Mouse (Mus musculus) mesoderm, embryonic 11.5 days (tissue): ENCODE results near the gene Tbr1.

ENCODE experiments used
- DNase-seq: peaks from one replicate; pipeline ENCODE4 v3.0.0-alpha.2; 2012; ENCODE audit warnings: low read depth, low spot score

The Tbr1 gene

GRCm38 (mm10) chr2:61811507-61812421 is 9.0 kb downstream of the Tbr1 start:
- DNase-seq, result peak; percentile 71

GRCm38 (mm10) chr2:61812536-61812935 is 9.8 kb downstream of the Tbr1 start:
- DNase-seq, result no peak

DNA sequence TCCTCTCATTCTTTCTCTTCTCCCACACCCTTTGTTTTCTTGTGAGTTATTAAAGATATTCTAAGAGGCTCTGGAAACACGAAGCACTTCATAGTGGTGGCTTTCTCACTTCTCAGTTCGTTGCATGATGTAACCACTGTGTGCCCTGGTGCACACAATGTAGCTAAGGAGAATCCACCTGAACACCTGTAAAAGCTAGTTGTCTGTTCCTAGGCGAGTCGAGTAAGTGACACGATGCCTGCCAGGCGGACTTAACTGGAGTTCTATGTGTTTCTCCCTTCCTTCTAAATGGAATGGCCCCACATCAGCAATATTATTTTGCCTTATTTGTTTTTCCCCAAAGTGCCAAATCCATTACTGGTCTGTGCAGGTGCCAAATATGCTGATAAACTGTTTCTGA is 10.4 kb downstream of the Tbr1 start:
- DNase-seq, result no peak

DNA sequence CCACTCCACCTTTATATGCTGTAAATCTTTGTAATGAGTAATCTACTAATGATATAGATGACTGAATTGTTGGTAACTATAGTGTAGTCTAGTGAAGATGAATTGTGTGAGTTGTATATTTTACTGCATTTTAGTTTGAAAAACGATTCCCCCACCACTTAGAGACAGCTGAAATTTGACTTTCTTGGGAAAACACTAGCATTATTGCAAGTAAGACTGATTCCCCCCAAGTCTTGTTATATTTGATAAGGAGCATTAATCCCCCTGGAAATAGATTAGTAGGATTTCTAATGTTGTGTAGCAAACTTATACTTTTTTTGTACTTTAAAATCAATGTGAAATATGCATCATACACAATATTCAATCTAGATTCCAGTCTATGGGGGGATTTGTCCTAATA is 10.8 kb downstream of the Tbr1 start:
- no peak for DNase-seq

DNA sequence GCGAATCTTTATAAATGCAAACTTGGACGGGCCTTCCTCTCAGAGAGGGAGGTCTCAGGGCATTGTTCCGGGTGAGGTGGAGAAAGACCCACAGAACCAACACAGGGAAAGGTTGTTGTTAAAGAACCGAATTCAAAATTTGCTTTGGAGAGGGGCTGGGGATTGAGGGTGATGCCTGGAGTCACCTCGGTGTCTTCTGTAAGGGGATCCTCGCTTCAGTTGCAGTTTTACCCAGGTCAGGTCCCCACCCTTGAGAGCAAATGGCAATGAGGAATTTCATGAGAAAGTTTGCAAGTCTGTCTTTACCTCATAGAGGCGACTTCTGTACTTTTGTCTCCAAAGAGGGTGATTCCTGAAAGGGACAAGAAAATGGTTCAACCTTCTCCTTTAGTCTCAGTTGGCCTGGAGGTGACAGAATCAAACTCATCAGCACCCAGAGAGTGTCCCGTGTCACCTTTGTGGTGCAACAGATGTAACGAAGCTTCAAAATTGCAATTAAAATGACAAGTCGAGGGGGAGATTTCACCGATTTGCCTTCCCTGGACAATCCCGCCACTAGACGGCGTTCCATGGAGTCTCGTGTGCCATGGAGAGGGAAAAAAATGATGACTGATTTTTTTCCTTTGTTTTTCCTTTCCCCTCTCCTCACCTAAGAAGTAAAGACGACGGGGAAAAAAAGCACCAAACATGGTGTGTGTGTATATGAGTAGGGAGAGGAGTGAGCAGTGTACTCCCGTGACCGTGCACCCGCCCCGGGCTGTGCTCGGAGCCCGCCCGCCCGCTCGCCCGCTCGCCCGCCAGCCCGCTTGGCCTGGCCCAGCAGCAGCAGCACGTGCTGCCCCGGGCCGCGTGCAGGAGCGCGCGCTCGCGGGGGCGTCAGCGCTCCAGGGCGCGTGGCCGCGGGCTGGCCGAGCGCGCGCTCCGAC is 12.1 kb downstream of the Tbr1 start:
- DNase-seq, result no peak

DNA sequence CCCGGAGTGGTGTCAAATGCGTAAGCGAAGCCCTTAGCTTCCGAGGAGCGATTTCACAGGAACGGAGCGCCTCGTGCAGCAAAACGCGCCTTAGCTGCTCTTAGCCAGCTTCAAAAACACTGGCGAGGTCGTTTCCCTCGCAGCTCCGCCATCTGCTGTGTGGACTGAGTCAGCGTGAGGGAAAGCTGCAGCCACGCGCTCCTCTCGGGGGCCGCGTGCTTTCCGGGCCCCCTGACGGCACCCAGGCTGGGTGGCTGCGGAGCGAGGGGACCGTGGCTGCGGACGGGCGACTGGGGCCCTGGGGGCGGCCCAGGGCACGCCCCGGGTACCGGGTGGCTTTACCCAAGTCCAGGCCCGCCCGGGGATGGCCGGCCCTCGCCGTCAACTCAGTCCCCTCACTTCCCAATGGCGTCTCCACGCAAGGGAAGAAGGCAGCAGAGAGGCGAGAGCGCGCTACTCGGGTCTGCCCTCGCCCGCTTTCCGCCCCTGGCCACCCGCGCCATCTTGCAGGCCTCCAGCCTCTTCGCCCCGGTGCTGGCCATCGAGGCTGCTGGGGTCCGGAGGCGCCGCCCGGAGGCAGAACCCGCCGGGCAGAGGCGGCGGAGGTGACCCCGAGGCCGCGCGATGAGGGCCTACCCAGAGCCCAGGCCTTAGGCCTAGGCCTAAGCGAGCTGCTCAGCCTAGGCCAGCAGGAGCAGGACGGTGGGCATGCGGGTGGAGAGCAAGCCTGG is 13.0 kb downstream of the Tbr1 start:
- peak; percentile 82 for DNase-seq

DNA sequence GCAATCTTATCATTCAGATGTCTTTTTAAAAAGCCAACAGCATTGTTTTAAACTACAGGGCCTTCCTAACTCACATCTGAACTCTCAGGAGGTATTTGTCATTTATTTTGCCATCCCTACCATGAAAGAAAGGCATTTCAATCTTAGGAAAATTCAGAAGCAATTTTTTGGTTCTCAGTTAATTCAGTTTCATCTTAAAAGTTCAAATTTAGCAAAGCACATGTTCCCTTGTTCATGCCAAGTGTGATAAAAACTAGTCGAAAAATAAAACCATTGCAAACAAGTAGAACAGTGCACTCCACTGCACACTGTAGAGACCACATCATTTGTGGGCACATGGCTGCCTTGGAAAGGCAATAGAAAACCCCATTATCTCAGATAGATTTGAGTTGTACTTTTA is 15.5 kb downstream of the Tbr1 start:
- DNase-seq, result no peak

GRCm38 (mm10) chr2:61820203-61820602 is 17.5 kb downstream of the Tbr1 start:
- no peak for DNase-seq

DNA sequence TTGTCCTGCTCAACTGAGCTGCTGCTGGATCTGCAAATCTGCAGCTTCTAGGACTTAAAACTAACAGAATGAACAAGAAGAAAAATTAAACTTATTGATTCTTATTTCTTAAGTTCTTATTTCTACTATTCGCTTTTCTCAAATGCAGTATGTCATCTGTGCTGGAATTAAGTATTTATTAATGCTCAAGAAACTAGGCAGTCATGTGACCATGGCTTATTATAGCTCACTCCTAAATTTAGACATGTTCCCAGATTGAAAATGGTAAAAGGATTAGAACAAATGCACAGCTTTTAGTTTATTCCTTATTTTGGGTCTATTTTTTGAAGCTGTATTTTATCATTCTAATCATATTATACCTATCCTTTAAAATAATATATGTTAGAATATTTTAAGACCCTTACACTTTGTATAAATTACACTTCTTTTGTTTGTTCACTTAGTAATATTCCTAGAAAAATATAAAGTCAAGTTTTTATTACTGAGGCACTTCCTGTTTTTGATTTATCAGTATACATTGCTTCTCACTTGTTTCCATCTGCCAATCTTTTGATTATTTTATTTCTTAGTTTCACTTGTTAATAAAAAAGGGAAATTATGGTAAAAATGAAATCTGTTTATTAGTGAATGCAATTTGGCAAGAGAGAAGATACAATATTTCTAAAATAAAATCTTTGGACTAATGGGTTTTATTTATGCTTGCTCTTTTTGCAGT is 20.9 kb downstream of the Tbr1 start:
- DNase-seq, result no peak

- DNase-seq, result no peak
Observed at GRCm38 (mm10) chr2:61837243-61837806, 34.6 kb downstream of the Tbr1 start.
